7 mouse cellular contexts compared by ENCODE assay signal in the genomic region with DNA sequence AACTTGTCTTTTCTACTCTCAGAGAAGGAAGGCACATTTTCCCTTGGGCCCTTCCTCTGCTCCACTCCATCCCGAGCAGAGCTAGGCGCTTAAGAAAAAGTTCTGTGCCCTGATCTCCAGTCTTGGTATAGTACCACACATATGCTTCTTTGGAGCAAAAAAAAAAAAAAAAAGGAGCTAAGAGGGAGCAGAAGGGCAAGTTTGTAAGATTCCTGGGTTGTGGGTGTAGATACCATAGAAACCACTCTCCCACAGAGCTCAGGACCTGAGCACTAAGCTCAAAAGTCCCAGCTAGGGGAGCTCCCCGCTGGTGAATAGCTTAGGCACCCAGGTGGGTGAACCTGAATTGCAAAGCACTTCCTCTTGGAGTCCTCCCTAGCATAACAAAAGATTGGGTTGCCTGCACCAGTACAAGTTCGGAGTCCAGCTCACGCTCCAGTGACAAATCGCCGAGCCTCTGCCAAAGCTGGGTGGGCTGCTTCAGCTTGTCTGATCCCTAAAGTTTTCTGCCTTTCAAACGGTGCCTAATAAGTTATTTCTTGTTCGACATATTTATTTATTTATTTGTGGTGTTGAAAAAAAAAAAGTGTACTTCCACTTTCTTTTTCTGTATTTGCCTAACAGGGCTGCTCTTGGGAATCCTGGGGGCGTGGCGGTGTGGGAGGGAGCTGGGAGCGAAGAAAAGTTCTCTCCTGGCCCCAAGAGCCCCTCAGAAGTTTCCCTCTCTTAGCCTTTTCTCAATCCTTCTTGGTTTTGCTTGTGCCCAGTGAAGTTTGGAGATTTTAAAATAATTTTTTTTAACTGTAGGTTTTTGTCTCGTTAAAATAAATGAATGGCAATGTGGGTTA. TPM values are rescaled to one million over a fixed set of nuclear protein-coding genes. Genes with fewer than 3 reads are reported as not detected.
DNase-seq lines count a peak whose midpoint lies in the region; ATAC-seq and TF ChIP-seq lines count a peak whose summit lies in the region.

No protein-coding gene starts in this region.

- H3K4me2 ChIP-seq in neural tube, embryonic 12.5 days (replicated peaks): peak overlapping the region; percentile 87

- H3K36me3 ChIP-seq in E14TG2a.4 (ENCODE audit: insufficient read depth, low read length): no peaks in the 10 kb centered on the region
- no peaks in the 10 kb centered on the region for H3K36me3 ChIP-seq in neural tube, embryonic 12.5 days

- TF ChIP-seq CTCF in E14TG2a.4 (conservative IDR thresholded peaks at IDR 0.05; ENCODE audit: low read length): no peak

- no peaks in the 10 kb centered on the region for H3K9me3 ChIP-seq in E14TG2a.4 (ENCODE audit: low read length)
- no peaks in the 10 kb centered on the region for H3K9me3 ChIP-seq in neural tube, embryonic 12.5 days

- WGBS in neural tube, embryonic 12.5 days: 3% methylated on average over 13 of the region's 13 CpGs

- peak overlapping the region; percentile 72 for H3K4me3 ChIP-seq in E14TG2a.4 (replicated peaks; ENCODE audit: low read length)
- peak overlapping the region; percentile 44; the same call in 1 of the 2 replicates for H3K4me3 ChIP-seq in neural tube, embryonic 12.5 days

- peaks cover 61% of the 10 kb centered on the region for H3K27me3 ChIP-seq in E14TG2a.4 (ENCODE audit: insufficient read depth, low read length)
- H3K27me3 ChIP-seq in neural tube, embryonic 12.5 days (replicated peaks): peaks cover 44% of the 10 kb centered on the region

- peak; percentile 28 for ATAC-seq in granulocyte monocyte progenitor cell, adult 5-6 weeks (replicated peaks; ENCODE audit: poor library complexity, severe bottlenecking)
- no peak for ATAC-seq in neural tube, embryonic 12.5 days (ENCODE audit: low FRiP score, low read depth)
- no peak for ATAC-seq in monocyte, adult 5-6 weeks (replicated peaks; ENCODE audit: insufficient number of reproducible peaks, low FRiP score, low TSS enrichment, poor library complexity, severe bottlenecking)

- H3K9ac ChIP-seq in neural tube, embryonic 12.5 days: no peak overlapping the region

- H3K27ac ChIP-seq in neural tube, embryonic 12.5 days: no peak overlapping the region

- peaks cover 48% of the 10 kb centered on the region for H3K4me1 ChIP-seq in E14TG2a.4 (replicated peaks; ENCODE audit: low read depth, low read length)
- H3K4me1 ChIP-seq in neural tube, embryonic 12.5 days: peaks cover 27% of the 10 kb centered on the region

- DNase-seq in MEL-GATA-1-ER (ENCODE audit: extremely low read depth, low read depth): peak; percentile 6
- peak; percentile 49 to 50 for DNase-seq in kidney, postnatal 4 days
- DNase-seq in spleen, adult 18-20 months: no peak

RNA-seq across cellular contexts. Expression of a gene that starts 2.9 kb away (rescaled TPM):
- not detected in 2 replicates for total RNA-seq in granulocyte monocyte progenitor cell, adult 5-6 weeks (2014; fragmentation: Nextera tagmentation)
- not detected in 2 replicates for total RNA-seq in granulocyte monocyte progenitor cell, adult 5-6 weeks (2017)
- polyA plus RNA-seq in neural tube, embryonic 12.5 days (2016; fragmentation: Nextera tagmentation; extraction: Ambion mirVana): 1.9 and 2.5 TPM in 2 replicates
- total RNA-seq in monocyte, adult 5-6 weeks (2017): not detected in 3 replicates

RNA-seq across cellular contexts. Expression of a gene that starts 54.6 kb away (rescaled TPM):
- total RNA-seq in granulocyte monocyte progenitor cell, adult 5-6 weeks (2014; fragmentation: Nextera tagmentation): not detected in 2 replicates
- not detected in 2 replicates for total RNA-seq in granulocyte monocyte progenitor cell, adult 5-6 weeks (2017)
- polyA plus RNA-seq in neural tube, embryonic 12.5 days (2016; fragmentation: Nextera tagmentation; extraction: Ambion mirVana): 6.7 and 7.9 TPM in 2 replicates
- total RNA-seq in monocyte, adult 5-6 weeks (2017): not detected in 3 replicates

Comparison
In these comparisons a context has a peak if more than half of its experiments do, and no peak if none do; other contexts are left out.
1. DNase-seq: peak in MEL-GATA-1-ER (single experiment) and kidney, postnatal 4 days (2 of 2); none in spleen, adult 18-20 months (0 of 2).